ENCODE assay signal across 8 mouse cellular contexts in genomic region chr2:121443068-121443349, GRCm38 (mm10). TPM values are rescaled to one million over a fixed set of nuclear protein-coding genes. Genes with fewer than 3 reads are reported as not detected.
A peak's percentile ranks its signal among the peaks of the same experiment; 100 is the strongest.
DNase-seq lines count a peak whose midpoint lies in the region; ATAC-seq and TF ChIP-seq lines count a peak whose summit lies in the region.

No protein-coding gene starts in this region.

- no peak for DNase-seq in heart, postnatal 4 days
- DNase-seq in hindbrain, embryonic 10.5 days (ENCODE audit: low spot score), result no peak
- peak; percentile 19 for DNase-seq in lung, postnatal 0 days (ENCODE audit: low spot score)
- no peak for DNase-seq in thymus, postnatal 0 days (ENCODE audit: low spot score)
- no peak for DNase-seq in left cerebral cortex, adult 11 months (ENCODE audit: low spot score)
- no peak for DNase-seq in layer of hippocampus, postnatal 14 days (ENCODE audit: low spot score in 2 of 2)

- peaks cover 18% of the 10 kb centered on the region for H3K36me3 ChIP-seq in heart, embryonic 13.5 days
- H3K36me3 ChIP-seq in hindbrain, embryonic 10.5 days, result peaks cover 20% of the 10 kb centered on the region
- H3K36me3 ChIP-seq in lung, postnatal 0 days (ENCODE audit: insufficient read depth, low read length), result 0 out of 2 replicates have a peak, but pooled peaks cover 3% of the 10 kb centered on the region

- H3K27me3 ChIP-seq in heart, embryonic 13.5 days (replicated peaks), result peaks cover 16% of the 10 kb centered on the region
- peaks cover 35% of the 10 kb centered on the region for H3K27me3 ChIP-seq in hindbrain, embryonic 10.5 days (ENCODE audit: insufficient read depth, poor library complexity, severe bottlenecking)
- H3K27me3 ChIP-seq in lung, postnatal 0 days (replicated peaks; ENCODE audit: insufficient read depth, low read length), result no peaks in the 10 kb centered on the region

- TF ChIP-seq POLR2A in bone marrow, adult 2 months (IDR thresholded peaks at IDR 0.05; ENCODE audit: borderline replicate concordance, control insufficient read depth, low read depth, low read length), result no peak

- H3K4me2 ChIP-seq in heart, embryonic 13.5 days, result peak overlapping the region; percentile 99
- H3K4me2 ChIP-seq in lung, postnatal 0 days (replicated peaks; ENCODE audit: low read depth, low read length), result peak overlapping the region; percentile 90

- peak overlapping the region; percentile 77 for H3K9ac ChIP-seq in heart, embryonic 13.5 days
- peak overlapping the region; percentile 47 for H3K9ac ChIP-seq in lung, postnatal 0 days (replicated peaks; ENCODE audit: low read depth)

- H3K27ac ChIP-seq in heart, embryonic 13.5 days (replicated peaks), result no peak overlapping the region
- H3K27ac ChIP-seq in bone marrow, adult 2 months (ENCODE audit: control insufficient read depth, insufficient read depth, low read depth, low read length, poor library complexity), result no peak overlapping the region
- H3K27ac ChIP-seq in hindbrain, embryonic 10.5 days, result no peak overlapping the region
- peak overlapping the region; percentile 4; the same call in 1 of the 2 replicates for H3K27ac ChIP-seq in lung, postnatal 0 days (ENCODE audit: low read length)

- H3K4me3 ChIP-seq in heart, embryonic 13.5 days, result peak overlapping the region; percentile 63
- H3K4me3 ChIP-seq in bone marrow, adult 2 months (replicated peaks; ENCODE audit: control insufficient read depth, low read depth, low read length), result peak overlapping the region; percentile 64
- peak overlapping the region; percentile 51 for H3K4me3 ChIP-seq in hindbrain, embryonic 10.5 days
- peak overlapping the region; percentile 38 for H3K4me3 ChIP-seq in lung, postnatal 0 days (ENCODE audit: low read depth, low read length)

- TF ChIP-seq CTCF in bone marrow, adult 2 months (IDR thresholded peaks at IDR 0.05; ENCODE audit: control insufficient read depth, insufficient read depth, low read length), result no peak
- TF ChIP-seq CTCF in lung, postnatal 0 days (IDR thresholded peaks at IDR 0.05), result no peak

- H3K9me3 ChIP-seq in heart, embryonic 13.5 days, result no peaks in the 10 kb centered on the region
- no peaks in the 10 kb centered on the region for H3K9me3 ChIP-seq in hindbrain, embryonic 10.5 days
- H3K9me3 ChIP-seq in lung, postnatal 0 days (ENCODE audit: low read length), result no peaks in the 10 kb centered on the region

- TF ChIP-seq EP300 in lung, postnatal 0 days (IDR thresholded peaks at IDR 0.05), result no peak

- peaks cover 23% of the 10 kb centered on the region for H3K4me1 ChIP-seq in heart, embryonic 13.5 days
- H3K4me1 ChIP-seq in bone marrow, adult 2 months (ENCODE audit: control insufficient read depth, insufficient read depth, low read length), result peaks cover 1% of the 10 kb centered on the region; the same call in 1 of the 2 replicates
- peaks cover 21% of the 10 kb centered on the region for H3K4me1 ChIP-seq in hindbrain, embryonic 10.5 days (replicated peaks)
- peaks cover 13% of the 10 kb centered on the region; the same call in 1 of the 2 replicates for H3K4me1 ChIP-seq in lung, postnatal 0 days (ENCODE audit: insufficient read depth, low read depth, low read length)

- 23% methylated on average over 8 of the region's 8 CpGs for WGBS in heart, embryonic 13.5 days
- WGBS in bone marrow, adult 2 months, result 5% methylated on average over 8 of the region's 8 CpGs
- 22% methylated on average over 8 of the region's 8 CpGs for WGBS in hindbrain, embryonic 10.5 days
- WGBS in lung, postnatal 0 days, result 14% methylated on average over 8 of the region's 8 CpGs

- no peak for ATAC-seq in heart, embryonic 13.5 days (ENCODE audit: extremely low read depth, insufficient number of reproducible peaks, low FRiP score, low TSS enrichment)
- ATAC-seq in lung, postnatal 0 days, result peak; percentile 10; the same call in 1 of the 2 replicates

RNA-seq across cellular contexts. Expression of gene Ell3, which starts 1.1 kb away (rescaled TPM):
- polyA plus RNA-seq in heart, embryonic 13.5 days (2015; fragmentation: Nextera tagmentation; extraction: Ambion mirVana), result 1.4 and 1.6 TPM in 2 replicates
- under 1 TPM in 1 of 2 experiments, not detected in 1; 0.31 TPM for total RNA-seq in heart, postnatal 4 days (2021)
- 9.1 TPM in 1 of 2 replicates, not detected in the other for polyA plus RNA-seq in bone marrow, adult 2 months (2011; ENCODE audit: insufficient read depth, insufficient read length, low replicate concordance, missing spikeins)
- 3.3 and 6.5 TPM in 2 replicates for polyA plus RNA-seq in hindbrain, embryonic 10.5 days (2016; fragmentation: Nextera tagmentation; extraction: Ambion mirVana)
- 2.1 and 2.9 TPM in 2 replicates for polyA plus RNA-seq in lung, postnatal 0 days (2015; fragmentation: Nextera tagmentation; extraction: Ambion mirVana)
- polyA plus RNA-seq in thymus, postnatal 0 days (2015; fragmentation: Nextera tagmentation; extraction: Ambion mirVana), result 1.6 TPM in 2 replicates
- not detected for total RNA-seq in layer of hippocampus, postnatal 14 days (2021)

RNA-seq across cellular contexts. Expression of gene Serf2, which starts 6.0 kb away (rescaled TPM):
- 522 and 573 TPM in 2 replicates for polyA plus RNA-seq in heart, embryonic 13.5 days (2015; fragmentation: Nextera tagmentation; extraction: Ambion mirVana)
- total RNA-seq in heart, postnatal 4 days (2021), result 100 to 1,000 TPM; 350 to 387 TPM
- polyA plus RNA-seq in bone marrow, adult 2 months (2011; ENCODE audit: insufficient read depth, insufficient read length, low replicate concordance, missing spikeins), result 261 and 476 TPM in 2 replicates
- polyA plus RNA-seq in hindbrain, embryonic 10.5 days (2016; fragmentation: Nextera tagmentation; extraction: Ambion mirVana), result 502 and 520 TPM in 2 replicates
- 456 and 470 TPM in 2 replicates for polyA plus RNA-seq in lung, postnatal 0 days (2015; fragmentation: Nextera tagmentation; extraction: Ambion mirVana)
- 522 and 560 TPM in 2 replicates for polyA plus RNA-seq in thymus, postnatal 0 days (2015; fragmentation: Nextera tagmentation; extraction: Ambion mirVana)
- 100 to 1,000 TPM; 157 to 166 TPM for total RNA-seq in layer of hippocampus, postnatal 14 days (2021)

RNA-seq across cellular contexts. Expression of gene Hypk, which starts 10.1 kb away (rescaled TPM):
- polyA plus RNA-seq in heart, embryonic 13.5 days (2015; fragmentation: Nextera tagmentation; extraction: Ambion mirVana), result 96.3 and 106 TPM in 2 replicates
- 10 to 100 TPM; 23.4 to 26.1 TPM for total RNA-seq in heart, postnatal 4 days (2021)
- 64.6 and 70.0 TPM in 2 replicates for polyA plus RNA-seq in bone marrow, adult 2 months (2011; ENCODE audit: insufficient read depth, insufficient read length, low replicate concordance, missing spikeins)
- 110 and 135 TPM in 2 replicates for polyA plus RNA-seq in hindbrain, embryonic 10.5 days (2016; fragmentation: Nextera tagmentation; extraction: Ambion mirVana)
- 61.7 and 70.9 TPM in 2 replicates for polyA plus RNA-seq in lung, postnatal 0 days (2015; fragmentation: Nextera tagmentation; extraction: Ambion mirVana)
- 111 and 114 TPM in 2 replicates for polyA plus RNA-seq in thymus, postnatal 0 days (2015; fragmentation: Nextera tagmentation; extraction: Ambion mirVana)
- 10 to 100 TPM; 20.1 to 27.8 TPM for total RNA-seq in layer of hippocampus, postnatal 14 days (2021)

RNA-seq across cellular contexts. Expression of gene Serinc4, which starts 13.6 kb away (rescaled TPM):
- polyA plus RNA-seq in heart, embryonic 13.5 days (2015; fragmentation: Nextera tagmentation; extraction: Ambion mirVana), result 0.07 and 0.13 TPM in 2 replicates
- total RNA-seq in heart, postnatal 4 days (2021), result under 1 TPM; 0.16 to 0.19 TPM
- 0.66 TPM in 1 of 2 replicates, not detected in the other for polyA plus RNA-seq in bone marrow, adult 2 months (2011; ENCODE audit: insufficient read depth, insufficient read length, low replicate concordance, missing spikeins)
- 0.15 and 0.42 TPM in 2 replicates for polyA plus RNA-seq in hindbrain, embryonic 10.5 days (2016; fragmentation: Nextera tagmentation; extraction: Ambion mirVana)
- polyA plus RNA-seq in lung, postnatal 0 days (2015; fragmentation: Nextera tagmentation; extraction: Ambion mirVana), result 0.15 and 0.35 TPM in 2 replicates
- polyA plus RNA-seq in thymus, postnatal 0 days (2015; fragmentation: Nextera tagmentation; extraction: Ambion mirVana), result 0.14 and 0.27 TPM in 2 replicates
- total RNA-seq in layer of hippocampus, postnatal 14 days (2021), result under 1 TPM; 0.97 to 0.98 TPM

RNA-seq across cellular contexts. Expression of gene Catsper2, which starts 29.4 kb away (rescaled TPM):
- polyA plus RNA-seq in heart, embryonic 13.5 days (2015; fragmentation: Nextera tagmentation; extraction: Ambion mirVana), result 2.2 and 2.7 TPM in 2 replicates
- 1 to 10 TPM; 3.3 to 3.7 TPM for total RNA-seq in heart, postnatal 4 days (2021)
- 0.70 and 0.87 TPM in 2 replicates for polyA plus RNA-seq in bone marrow, adult 2 months (2011; ENCODE audit: insufficient read depth, insufficient read length, low replicate concordance, missing spikeins)
- 1.6 and 3.0 TPM in 2 replicates for polyA plus RNA-seq in hindbrain, embryonic 10.5 days (2016; fragmentation: Nextera tagmentation; extraction: Ambion mirVana)
- polyA plus RNA-seq in lung, postnatal 0 days (2015; fragmentation: Nextera tagmentation; extraction: Ambion mirVana), result 1.7 and 1.8 TPM in 2 replicates
- 1.6 and 2.1 TPM in 2 replicates for polyA plus RNA-seq in thymus, postnatal 0 days (2015; fragmentation: Nextera tagmentation; extraction: Ambion mirVana)
- 1 to 10 TPM; 4.1 to 4.6 TPM for total RNA-seq in layer of hippocampus, postnatal 14 days (2021)
